Mouse (Mus musculus) forebrain, embryonic 12.5 days (tissue): ENCODE measurements around the gene Hdgfl3. TPM values are rescaled to one million over a fixed set of nuclear protein-coding genes. Genes with fewer than 3 reads are reported as not detected.

ENCODE experiments used
- ATAC-seq: fragments of 200-750 bp; cut with Nextera tagmentation; 2 replicates; pipeline ENCODE4 v1.8.0; 2017; ENCODE audit warnings: moderate TSS enrichment; ENCODE audit not compliant: low FRiP score
- H3K27ac ChIP-seq: fragments of 300-500 bp; sonication (generic); 2 replicates; pipeline ENCODE4 v1.5.1; 2016; ENCODE audit warnings: mild to moderate bottlenecking
- H3K27me3 ChIP-seq: fragments of 300-500 bp; sonication (generic); 2 replicates; pipeline ENCODE4 v1.6.1; 2016; ENCODE audit warnings: mild to moderate bottlenecking
- H3K36me3 ChIP-seq: fragments of 300-500 bp; sonication (generic); replicated peaks from 2 replicates; pipeline ENCODE4 v1.6.1; 2016; ENCODE audit warnings: mild to moderate bottlenecking
- H3K4me1 ChIP-seq: fragments of 300-500 bp; sonication (generic); 2 replicates; pipeline ENCODE4 v1.6.1; 2016
- H3K4me2 ChIP-seq: fragments of 300-500 bp; sonication (generic); 2 replicates; pipeline ENCODE4 v1.6.1; 2016; ENCODE audit warnings: mild to moderate bottlenecking, moderate library complexity
- H3K4me3 ChIP-seq: fragments of 300-500 bp; sonication (generic); replicated peaks from 2 replicates; pipeline ENCODE4 v1.5.1; 2016; ENCODE audit warnings: mild to moderate bottlenecking
- H3K9ac ChIP-seq: fragments of 300-500 bp; sonication (generic); 2 replicates; pipeline ENCODE4 v1.6.1; 2016; ENCODE audit warnings: mild to moderate bottlenecking
- H3K9me3 ChIP-seq: fragments of 300-500 bp; sonication (generic); 2 replicates; pipeline ENCODE4 v1.6.1; 2016
- WGBS: fragments of 180-500 bp; shearing (Covaris S2); methylation state at CpG from one replicate; pipeline ENCODE4 v1.1.7; 2016; 5-methylcytosine and 5-hydroxymethylcytosine counted together
- polyA plus RNA-seq: library from polyadenylated mRNA; unstranded; fragments of >200 nt; fragmentation: Nextera tagmentation; extraction: Ambion mirVana; gene quantifications from 2 replicates; pipeline ENCODE4 v1.2.1, GENCODE M21; 2016

Hdgfl3 gene
- polyA plus RNA-seq, 1 experiment from 2014 or later, result 55.8 TPM

DNA sequence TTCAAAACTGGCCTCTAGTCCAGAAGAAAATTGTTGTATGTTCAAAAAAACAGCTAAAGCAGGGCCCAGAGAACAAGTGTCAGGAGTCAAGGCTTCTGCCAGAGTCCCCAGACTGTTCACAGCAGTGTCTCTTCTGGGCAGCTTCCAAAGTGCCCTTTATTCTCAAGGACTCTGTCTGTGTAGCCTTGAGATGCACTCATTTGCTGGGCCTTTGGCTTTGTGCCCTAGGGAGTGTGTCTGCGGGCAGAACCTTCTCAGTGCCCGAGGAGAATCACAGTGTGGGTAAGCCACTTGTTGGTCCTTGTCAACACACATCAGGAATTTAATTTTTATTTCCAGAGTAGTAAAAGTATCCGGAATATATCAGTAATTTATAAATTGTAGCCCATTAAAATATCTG is 52.7 kb downstream of the Hdgfl3 start:
- H3K27ac ChIP-seq, result no peak overlapping the region
- WGBS, result 86% methylated on average over 3 of the region's 3 CpGs
- H3K36me3 ChIP-seq, result peaks cover 7% of the 10 kb centered on the region
- no peak for ATAC-seq
- H3K4me2 ChIP-seq, result no peak overlapping the region
- H3K4me3 ChIP-seq, result no peak overlapping the region
- no peaks in the 10 kb centered on the region for H3K9me3 ChIP-seq
- H3K27me3 ChIP-seq, result no peaks in the 10 kb centered on the region
- H3K9ac ChIP-seq, result no peak overlapping the region
- H3K4me1 ChIP-seq, result no peaks in the 10 kb centered on the region

DNA sequence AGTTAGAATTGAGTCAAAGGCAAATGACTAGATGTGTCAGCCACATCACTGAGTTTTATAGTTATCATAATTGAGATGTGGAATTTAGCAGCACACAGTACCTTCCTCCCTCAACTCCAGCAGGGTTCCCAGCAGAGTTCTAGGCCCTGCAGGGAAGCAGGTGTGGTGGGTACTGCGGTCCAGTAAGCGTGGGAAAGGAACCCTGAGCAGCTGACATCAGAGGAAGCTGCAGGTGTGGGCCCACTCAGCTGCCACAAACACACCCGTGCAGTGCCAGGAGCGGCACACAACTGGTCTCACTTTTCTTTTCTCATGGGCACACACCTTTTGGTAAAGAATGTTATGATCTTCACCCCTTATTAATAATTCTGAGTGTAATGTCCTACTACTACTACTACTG is 53.5 kb downstream of the Hdgfl3 start:
- Histone ChIP-seq H3K4me1 (no peaks in the 10 kb centered on the region), H3K4me3 (no peak overlapping the region), H3K4me2 (no peak overlapping the region), H3K9ac (no peak overlapping the region), H3K27me3 (no peaks in the 10 kb centered on the region), H3K9me3 (no peaks in the 10 kb centered on the region), H3K27ac (no peak overlapping the region), H3K36me3 (peaks cover 2% of the 10 kb centered on the region; the same call in 1 of the 2 replicates)
- ATAC-seq, result no peak
- 92% methylated on average over 4 of the region's 4 CpGs for WGBS

DNA sequence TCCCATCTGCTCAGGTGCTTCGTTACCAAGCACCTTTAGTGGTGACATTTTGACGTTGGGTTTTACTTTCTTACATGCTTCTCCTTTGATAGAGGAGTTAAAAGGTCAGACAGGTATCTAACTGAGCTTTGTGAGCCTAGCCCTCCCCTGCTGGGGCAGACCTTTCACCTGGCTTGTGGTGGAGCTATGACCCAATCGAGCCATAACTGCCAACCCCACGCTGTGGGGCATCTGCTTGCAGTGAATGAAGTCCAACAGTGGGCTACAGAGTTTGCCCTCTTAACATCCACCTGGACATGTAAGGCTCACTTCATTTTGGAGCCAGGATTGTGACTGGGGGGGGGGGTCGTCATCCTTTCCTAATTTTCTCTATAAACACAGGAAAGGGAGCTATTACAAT is 54.0 kb downstream of the Hdgfl3 start:
- ATAC-seq, result no peak
- Histone ChIP-seq H3K27me3 (no peaks in the 10 kb centered on the region), H3K4me3 (no peak overlapping the region), H3K9ac (no peak overlapping the region), H3K4me1 (no peaks in the 10 kb centered on the region), H3K9me3 (no peaks in the 10 kb centered on the region), H3K4me2 (no peak overlapping the region), H3K36me3 (no peaks in the 10 kb centered on the region), H3K27ac (no peak overlapping the region)
- 88% methylated on average over 5 of the region's 5 CpGs for WGBS

DNA sequence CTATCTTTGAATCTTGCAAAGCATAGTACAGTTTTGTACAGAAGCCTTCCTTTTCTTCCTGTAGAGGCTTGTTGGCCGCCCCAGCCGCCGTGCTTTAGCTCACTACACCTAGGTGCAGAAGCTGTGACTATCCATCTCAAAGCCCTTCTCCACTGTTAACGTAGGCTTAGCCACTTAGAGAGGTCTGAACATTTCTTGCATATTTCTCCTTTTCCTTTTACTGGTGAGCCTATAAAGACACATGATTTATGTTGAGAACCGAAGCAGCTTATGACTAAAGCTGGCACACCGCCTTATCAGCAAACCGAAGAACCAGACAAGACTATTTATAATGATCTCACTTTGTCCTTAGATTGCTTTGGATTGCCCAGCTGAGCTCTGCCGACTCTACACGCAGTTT is 58.9 kb downstream of the Hdgfl3 start:
- no peak for ATAC-seq
- H3K4me3 ChIP-seq, result no peak overlapping the region
- no peak overlapping the region for H3K27ac ChIP-seq
- no peaks in the 10 kb centered on the region for H3K4me1 ChIP-seq
- no peaks in the 10 kb centered on the region for H3K9me3 ChIP-seq
- H3K36me3 ChIP-seq, result no peaks in the 10 kb centered on the region
- H3K9ac ChIP-seq, result no peak overlapping the region
- WGBS, result 88% methylated on average over 9 of the region's 9 CpGs
- H3K4me2 ChIP-seq, result no peak overlapping the region
- no peaks in the 10 kb centered on the region for H3K27me3 ChIP-seq

DNA sequence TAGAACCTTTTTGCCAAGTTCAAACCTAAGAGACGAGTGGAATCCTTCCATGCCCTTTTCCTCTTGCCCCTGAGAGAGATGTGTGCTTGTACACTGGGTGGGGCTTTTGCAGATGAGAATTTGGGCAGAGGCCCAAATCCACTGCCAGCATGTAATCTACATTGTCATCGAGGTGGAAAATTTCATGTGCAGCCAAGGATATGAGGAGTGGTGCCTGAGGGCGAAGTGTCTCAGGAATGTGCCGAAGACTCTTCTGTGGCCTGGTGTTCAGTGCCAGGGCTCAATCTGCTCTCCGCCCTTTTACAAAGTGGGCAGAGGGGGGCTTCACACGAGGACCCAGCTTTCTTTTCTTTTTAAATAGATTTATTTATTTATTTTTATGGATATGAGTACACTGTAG is 59.6 kb downstream of the Hdgfl3 start:
- no peaks in the 10 kb centered on the region for H3K4me1 ChIP-seq
- H3K9me3 ChIP-seq, result no peaks in the 10 kb centered on the region
- ATAC-seq, result no peak
- no peaks in the 10 kb centered on the region for H3K36me3 ChIP-seq
- no peak overlapping the region for H3K9ac ChIP-seq
- H3K27me3 ChIP-seq, result no peaks in the 10 kb centered on the region
- H3K27ac ChIP-seq, result no peak overlapping the region
- no peak overlapping the region for H3K4me2 ChIP-seq
- WGBS, result 85% methylated on average over 6 of the region's 6 CpGs
- H3K4me3 ChIP-seq, result no peak overlapping the region

DNA sequence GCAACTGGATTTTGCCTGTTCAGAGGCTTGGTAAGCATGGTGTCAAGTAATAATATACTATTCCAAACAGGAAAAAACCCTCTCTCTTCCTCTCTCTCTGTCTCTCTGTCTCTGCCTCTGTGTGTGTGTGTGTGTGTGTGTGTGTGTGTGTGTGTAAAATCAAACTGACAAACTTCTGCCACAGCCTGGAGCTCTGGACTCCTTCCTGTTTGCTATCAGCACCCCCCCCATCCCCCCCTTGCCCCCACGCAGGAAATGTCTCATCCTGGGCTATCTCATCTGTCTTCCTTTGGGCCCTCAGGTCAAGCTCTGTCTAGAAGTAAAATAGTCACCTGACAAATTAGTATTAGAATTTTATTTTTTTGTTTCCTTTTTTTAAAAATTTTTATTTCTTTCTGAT is 60.5 kb downstream of the Hdgfl3 start:
- H3K36me3 ChIP-seq, result no peaks in the 10 kb centered on the region
- no peaks in the 10 kb centered on the region for H3K4me1 ChIP-seq
- no peak overlapping the region for H3K4me3 ChIP-seq
- no peak overlapping the region for H3K4me2 ChIP-seq
- no peak for ATAC-seq
- H3K9ac ChIP-seq, result no peak overlapping the region
- 94% methylated on average over 1 of the region's 1 CpGs for WGBS
- H3K27me3 ChIP-seq, result no peaks in the 10 kb centered on the region
- no peaks in the 10 kb centered on the region for H3K9me3 ChIP-seq
- H3K27ac ChIP-seq, result no peak overlapping the region

DNA sequence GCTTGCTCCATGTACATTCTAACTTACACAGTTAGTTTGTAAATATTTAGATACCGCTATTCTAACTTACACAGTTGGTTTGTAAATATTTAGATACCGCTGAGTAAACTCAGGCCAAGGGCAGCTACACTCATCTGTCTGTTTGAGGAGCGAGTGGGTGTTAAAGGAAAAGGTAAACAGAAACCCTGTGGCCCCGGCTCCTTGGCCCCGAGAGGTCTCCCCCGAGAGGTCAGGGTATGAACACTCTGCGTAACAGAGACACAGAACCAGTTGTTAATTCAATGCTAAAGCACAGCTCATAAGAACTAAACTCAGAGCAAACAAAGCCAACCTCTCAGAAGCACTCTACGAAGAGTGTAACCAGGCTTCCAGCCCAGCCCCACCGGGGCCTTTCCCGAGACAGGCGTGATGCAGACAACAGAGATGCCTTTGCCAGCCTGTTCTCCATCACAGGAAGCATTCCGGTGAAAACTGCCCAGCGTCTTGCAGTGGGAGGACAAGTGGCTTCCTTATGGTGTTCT is 61.7 kb downstream of the Hdgfl3 start:
- no peaks in the 10 kb centered on the region for H3K9me3 ChIP-seq
- no peak for ATAC-seq
- no peak overlapping the region for H3K4me2 ChIP-seq
- H3K27ac ChIP-seq, result no peak overlapping the region
- H3K36me3 ChIP-seq, result no peaks in the 10 kb centered on the region
- H3K4me3 ChIP-seq, result no peak overlapping the region
- no peaks in the 10 kb centered on the region for H3K27me3 ChIP-seq
- H3K4me1 ChIP-seq, result peaks cover 4% of the 10 kb centered on the region; the same call in 1 of the 2 replicates
- no peak overlapping the region for H3K9ac ChIP-seq
- 87% methylated on average over 13 of the region's 13 CpGs for WGBS

DNA sequence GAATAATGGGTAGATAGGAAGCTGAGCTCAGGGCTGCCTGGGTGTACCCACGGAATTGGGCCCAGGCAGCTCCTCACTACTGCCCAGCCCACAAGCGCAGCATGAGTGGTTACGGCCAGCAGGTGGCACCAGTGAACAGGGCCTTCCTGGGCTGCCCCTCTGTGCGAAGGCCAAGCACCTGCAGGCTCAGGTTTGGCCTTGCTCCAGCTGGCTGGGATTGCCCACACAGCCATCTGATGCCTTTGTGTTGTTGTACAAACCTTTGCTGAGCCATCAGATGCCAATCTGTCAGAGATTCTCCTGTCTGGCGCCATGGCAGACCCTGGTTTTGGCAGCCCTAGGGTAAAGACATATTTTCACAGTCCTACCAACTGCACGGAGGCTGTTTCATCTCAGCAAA is 66.1 kb downstream of the Hdgfl3 start:
- WGBS, result 27% methylated on average over 6 of the region's 6 CpGs
- H3K36me3 ChIP-seq, result no peaks in the 10 kb centered on the region
- H3K9me3 ChIP-seq, result no peaks in the 10 kb centered on the region
- H3K27me3 ChIP-seq, result no peaks in the 10 kb centered on the region
- H3K27ac ChIP-seq, result 0 out of 2 replicates have a peak overlapping the region, but pooled peaks have one; percentile 19
- peaks cover 4% of the 10 kb centered on the region; the same call in 1 of the 2 replicates for H3K4me1 ChIP-seq
- no peak overlapping the region for H3K9ac ChIP-seq
- peak; percentile 81; the same call in 1 of the 2 replicates for ATAC-seq
- no peak overlapping the region for H3K4me2 ChIP-seq
- H3K4me3 ChIP-seq, result no peak overlapping the region

DNA sequence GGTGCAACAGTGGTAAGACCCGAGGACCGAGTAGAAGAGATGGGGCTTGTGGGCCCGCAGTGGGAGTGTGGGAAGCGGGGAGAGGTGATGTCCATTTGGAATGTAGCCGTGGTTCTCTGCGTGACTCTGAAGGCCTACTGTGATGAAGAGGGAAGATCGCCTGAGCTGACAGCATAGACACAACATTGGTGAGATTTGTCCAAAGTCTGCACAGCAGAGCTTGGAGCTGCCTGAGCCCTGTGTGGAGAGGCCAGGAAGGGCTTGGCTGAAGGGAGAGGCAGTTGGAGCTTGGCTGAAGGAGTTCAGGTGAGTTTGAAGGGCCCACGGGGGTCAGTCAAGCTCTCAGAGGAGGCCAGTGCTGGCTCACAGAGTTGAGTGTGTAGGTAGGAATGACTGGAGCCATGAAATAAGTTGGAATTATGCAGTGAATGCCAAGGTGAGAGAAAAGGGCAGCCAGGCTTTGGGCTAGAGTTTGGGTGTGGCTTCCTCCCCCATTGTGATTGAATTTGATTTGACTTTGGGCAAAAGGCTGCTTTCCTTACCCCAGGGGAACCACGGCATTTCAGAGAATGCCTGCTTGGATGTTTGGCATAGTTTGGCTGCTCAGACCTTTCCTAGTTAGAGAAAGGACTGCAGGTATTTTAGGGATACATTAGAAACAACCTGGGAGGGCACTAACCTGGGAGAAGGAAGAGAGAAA is 66.9 kb downstream of the Hdgfl3 start:
- Histone ChIP-seq H3K9ac (no peak overlapping the region), H3K4me2 (no peak overlapping the region), H3K27ac (no peak overlapping the region), H3K27me3 (0 out of 2 replicates have a peak, but pooled peaks cover under 1% of the 10 kb centered on the region), H3K4me1 (peaks cover 4% of the 10 kb centered on the region; the same call in 1 of the 2 replicates), H3K36me3 (no peaks in the 10 kb centered on the region), H3K4me3 (no peak overlapping the region), H3K9me3 (no peaks in the 10 kb centered on the region)
- ATAC-seq, result no peak
- 90% methylated on average over 9 of the region's 9 CpGs for WGBS

DNA sequence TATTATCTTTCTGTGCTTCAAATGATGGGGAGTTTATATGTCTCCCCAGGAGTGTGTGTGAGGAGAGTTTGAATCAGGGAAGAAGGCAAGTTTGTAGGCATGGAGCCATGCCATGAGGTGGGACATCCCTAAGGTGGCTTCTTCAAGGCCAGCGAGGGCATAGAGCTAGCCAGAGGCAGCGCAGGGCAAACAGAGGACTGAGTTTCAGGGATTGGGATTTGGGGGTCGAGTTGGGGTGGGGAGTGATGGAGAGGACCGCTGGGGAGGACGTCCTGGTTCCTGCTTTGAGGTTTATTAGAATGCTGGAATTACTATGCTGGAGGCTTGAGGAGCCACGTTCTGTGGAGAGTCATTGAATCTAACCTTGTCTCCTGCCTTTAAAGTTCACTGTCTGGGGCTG is 68.3 kb downstream of the Hdgfl3 start:
- 86% methylated on average over 6 of the region's 6 CpGs for WGBS
- H3K9ac ChIP-seq, result no peak overlapping the region
- peaks cover 4% of the 10 kb centered on the region; the same call in 1 of the 2 replicates for H3K4me1 ChIP-seq
- H3K27me3 ChIP-seq, result peaks cover 11% of the 10 kb centered on the region; the same call in 1 of the 2 replicates
- no peak for ATAC-seq
- H3K36me3 ChIP-seq, result no peaks in the 10 kb centered on the region
- H3K4me2 ChIP-seq, result no peak overlapping the region
- H3K4me3 ChIP-seq, result no peak overlapping the region
- no peak overlapping the region for H3K27ac ChIP-seq
- no peaks in the 10 kb centered on the region for H3K9me3 ChIP-seq

DNA sequence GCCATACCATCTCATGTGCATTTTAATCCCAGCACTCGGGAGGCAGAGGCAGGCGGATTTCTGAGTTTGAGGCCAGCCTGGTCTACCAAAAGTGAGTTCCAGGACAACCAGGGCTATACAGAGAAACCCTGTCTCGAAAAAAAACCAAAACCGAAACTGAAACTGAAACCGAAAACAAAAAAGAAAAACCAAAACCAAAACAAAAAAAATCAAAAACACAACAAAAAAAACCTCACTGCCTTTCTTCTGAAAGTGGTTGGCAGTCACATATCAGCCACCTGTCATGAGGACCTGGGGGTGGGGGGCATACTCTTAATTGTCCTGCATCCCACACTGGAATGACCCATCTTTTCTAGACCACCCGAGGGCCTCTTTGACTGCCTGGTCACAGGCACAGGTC is 69.7 kb downstream of the Hdgfl3 start:
- peaks cover 14% of the 10 kb centered on the region for H3K4me1 ChIP-seq
- 86% methylated on average over 6 of the region's 6 CpGs for WGBS
- no peak overlapping the region for H3K4me3 ChIP-seq
- H3K9me3 ChIP-seq, result no peaks in the 10 kb centered on the region
- no peak for ATAC-seq
- peaks cover 25% of the 10 kb centered on the region for H3K27me3 ChIP-seq
- H3K36me3 ChIP-seq, result no peaks in the 10 kb centered on the region
- no peak overlapping the region for H3K9ac ChIP-seq
- H3K27ac ChIP-seq, result no peak overlapping the region
- H3K4me2 ChIP-seq, result no peak overlapping the region

DNA sequence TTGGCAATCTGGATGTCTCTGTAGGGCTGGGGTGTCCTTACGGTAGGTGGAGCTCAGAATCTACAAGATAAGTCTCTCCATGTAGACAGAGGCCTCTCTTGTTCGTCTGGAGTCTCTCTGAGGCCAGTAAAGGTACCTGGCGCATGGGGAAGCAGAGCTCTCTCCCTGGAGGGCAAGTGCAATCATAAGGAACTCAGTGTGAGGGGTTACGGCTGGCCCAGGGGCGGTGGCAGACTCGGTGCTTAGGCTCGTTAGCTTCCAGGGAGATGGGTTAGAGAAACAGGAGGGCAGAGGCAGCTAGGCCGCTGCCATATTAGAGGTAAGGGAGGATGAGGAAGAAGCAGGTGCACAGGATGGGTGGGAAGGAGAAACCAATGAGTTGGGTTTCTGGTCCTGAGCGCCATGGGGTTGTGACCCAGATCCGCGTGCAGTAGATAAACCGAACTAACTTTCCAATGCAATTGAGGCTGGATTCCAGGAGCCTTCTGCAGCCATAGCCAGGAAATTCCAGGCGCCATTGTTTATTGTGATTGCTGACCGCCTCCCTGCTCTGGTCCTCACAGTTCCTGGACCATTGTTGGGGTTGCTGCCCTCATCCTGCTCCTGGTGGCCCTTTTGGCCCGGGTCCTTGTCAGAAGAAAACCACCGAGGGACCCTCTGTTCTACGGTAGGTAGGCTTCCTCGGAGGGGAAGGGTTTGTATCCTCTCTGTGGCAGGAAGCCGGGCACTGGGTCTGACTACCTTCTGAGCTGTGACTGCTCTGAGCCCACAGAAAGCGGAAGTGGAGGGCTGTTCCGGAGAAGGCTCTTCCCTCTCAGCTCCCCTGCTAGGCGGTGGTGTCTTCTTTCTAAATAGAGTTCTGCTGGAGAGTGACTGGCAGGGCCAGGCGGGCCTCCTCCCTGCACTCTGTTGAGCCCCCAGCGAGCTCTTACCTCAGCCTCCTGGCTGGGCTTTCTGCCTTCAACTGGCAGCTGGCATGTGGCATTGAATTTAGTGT is 71.4 kb downstream of the Hdgfl3 start:
- Histone ChIP-seq H3K9me3 (no peaks in the 10 kb centered on the region), H3K4me2 (no peak overlapping the region), H3K36me3 (no peaks in the 10 kb centered on the region), H3K27me3 (peaks cover 41% of the 10 kb centered on the region), H3K4me1 (peaks cover 25% of the 10 kb centered on the region), H3K4me3 (no peak overlapping the region), H3K27ac (no peak overlapping the region), H3K9ac (no peak overlapping the region)
- 75% methylated on average over 24 of the region's 24 CpGs for WGBS
- no peak for ATAC-seq
